Mouse (Mus musculus): ENCODE data around the gene Adam19. TPM values are rescaled to one million over a fixed set of nuclear protein-coding genes. Genes with fewer than 3 reads are reported as not detected.

Adam19 gene
- total and polyA plus RNA-seq, 3 experiments: 3.0 to 9.0 (median 4.5) TPM

DNA sequence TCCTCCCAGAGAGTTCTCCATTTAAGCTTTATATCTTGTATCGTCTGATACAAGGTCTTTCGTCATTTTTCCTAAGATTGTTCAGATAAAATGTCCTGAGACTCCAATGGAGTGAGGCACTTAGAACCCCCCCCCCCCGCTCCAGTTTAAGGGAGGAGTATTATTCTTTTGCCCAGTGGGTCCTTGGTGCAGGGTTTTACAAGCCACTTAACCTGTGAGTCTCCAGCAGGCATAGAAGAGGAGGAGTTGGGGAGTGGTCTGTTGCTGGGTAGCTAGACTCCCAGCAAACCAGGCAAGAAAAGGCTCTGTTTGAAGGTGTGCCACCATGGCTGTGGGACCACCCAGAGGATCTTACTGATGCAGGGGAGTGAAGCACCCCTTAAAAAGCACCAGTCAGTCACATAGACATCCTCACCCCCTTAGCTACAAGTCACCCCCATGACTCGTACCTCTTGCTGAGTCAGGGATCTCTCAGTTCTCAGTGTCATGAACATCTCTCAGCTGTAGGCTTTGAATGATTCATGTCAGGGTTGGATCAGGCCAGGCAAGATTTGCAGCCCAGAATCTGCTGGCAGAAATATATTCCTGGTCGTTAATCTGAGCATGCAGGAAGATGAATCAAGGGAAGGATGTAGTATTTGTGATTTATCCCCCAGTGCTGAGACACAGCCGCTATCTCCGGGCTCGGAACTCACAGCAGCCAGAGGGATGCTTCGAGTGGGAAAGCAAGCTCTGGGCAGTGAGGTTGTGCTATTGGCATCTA lies 59.8 kb downstream of the Adam19 start:
- peaks cover 3 to 37% of the 10 kb centered on the region in 2 experiments; a peak in 2 of 4 replicates for H3K4me1 ChIP-seq (ENCODE audit: control insufficient read depth in 1 of 2, insufficient read depth in 2 of 2)
- H3K9me3 ChIP-seq (replicated peaks; ENCODE audit: low read length): no peaks in the 10 kb centered on the region
- TF ChIP-seq PAX5 (IDR thresholded peaks at IDR 0.05; ENCODE audit: low read length) (no peak), NELFE (IDR thresholded peaks at IDR 0.05; ENCODE audit: low read depth, low read length) (no peak), MAX (IDR thresholded peaks at IDR 0.05; ENCODE audit: low read length) (no peak), GABPA (IDR thresholded peaks at IDR 0.05; ENCODE audit: insufficient replicate concordance, low read depth, low read length) (no peak), ZMIZ1 (IDR thresholded peaks at IDR 0.05; ENCODE audit: low read depth, low read length) (no peak), MYC (IDR thresholded peaks at IDR 0.05; ENCODE audit: low read depth, low read length) (no peak), IRF4 (IDR thresholded peaks at IDR 0.05; ENCODE audit: low read depth, low read length) (no peak), HCFC1 (IDR thresholded peaks at IDR 0.05; ENCODE audit: low read depth, low read length) (no peak), TBP (conservative IDR thresholded peaks at IDR 0.05; ENCODE audit: low read depth, low read length) (no peak), ZC3H11A (IDR thresholded peaks at IDR 0.05; ENCODE audit: low read depth, low read length) (no peak)
- no peak overlapping the region for H3K4me2 ChIP-seq (ENCODE audit: insufficient read depth, low read depth, poor library complexity, severe bottlenecking)
- H3K79me2 ChIP-seq (replicated peaks; ENCODE audit: control insufficient read depth, extremely low read depth, insufficient read depth, poor library complexity, severe bottlenecking): no peaks in the 10 kb centered on the region
- no peak for DNase-seq (ENCODE audit: extremely low read depth)
- no peak overlapping the region for H3K4me3 ChIP-seq (replicated peaks in 1 of 3; ENCODE audit: low read depth in 2 of 3, low read length in 2 of 3, poor library complexity in 1 of 3)
- no peak overlapping the region for H3K27ac ChIP-seq (ENCODE audit: insufficient read depth, low read depth)
- H3K36me3 ChIP-seq (replicated peaks in 1 of 2; ENCODE audit: control insufficient read depth in 1 of 2, insufficient read depth in 1 of 2, low read length in 1 of 2): no peaks in the 10 kb centered on the region
- in situ Hi-C loops (cut with MboI; ENCODE audit: low pct_ligation_motif_present, low pct_unique_long_range_greater_than_20kb, low sequenced_read_pairs) (no loop called here), dilution Hi-C loops (cut with MboI; ENCODE audit: extremely low pct_ligation_motif_present, extremely low pct_unique_long_range_greater_than_20kb, low sequenced_read_pairs) (no loop called here)
- H3K27me3 ChIP-seq (replicated peaks): no peaks in the 10 kb centered on the region
- H3K9ac ChIP-seq (ENCODE audit: insufficient read depth, low read depth): no peak overlapping the region

DNA sequence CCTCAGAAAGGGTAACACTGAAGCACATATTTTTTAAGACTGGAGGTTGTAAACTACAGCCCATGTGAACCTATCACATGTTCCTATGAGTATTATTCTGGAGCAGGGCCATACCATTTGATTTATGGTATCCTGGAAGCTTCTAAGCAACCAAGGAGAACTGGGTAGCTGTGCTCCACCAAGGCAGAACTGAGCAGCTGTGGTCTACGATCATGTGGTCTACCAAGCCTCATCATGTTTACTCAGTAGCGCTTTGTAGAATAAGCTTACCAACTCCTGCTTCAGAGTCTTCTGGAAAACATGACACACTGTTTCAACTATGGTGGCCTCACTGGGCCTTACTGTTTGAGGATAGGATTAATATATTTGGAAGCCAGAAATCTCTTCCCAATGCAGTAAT lies 60.7 kb downstream of the Adam19 start:
- H3K36me3 ChIP-seq (replicated peaks in 1 of 2; ENCODE audit: control insufficient read depth in 1 of 2, insufficient read depth in 1 of 2, low read length in 1 of 2): no peaks in the 10 kb centered on the region
- peaks cover 3 to 40% of the 10 kb centered on the region in 2 experiments; a peak in 2 of 4 replicates for H3K4me1 ChIP-seq (ENCODE audit: control insufficient read depth in 1 of 2, insufficient read depth in 2 of 2)
- H3K27me3 ChIP-seq (replicated peaks): no peaks in the 10 kb centered on the region
- H3K9me3 ChIP-seq (replicated peaks; ENCODE audit: low read length): no peaks in the 10 kb centered on the region
- no peaks in the 10 kb centered on the region for H3K79me2 ChIP-seq (replicated peaks; ENCODE audit: control insufficient read depth, extremely low read depth, insufficient read depth, poor library complexity, severe bottlenecking)
- peak; percentile 49 for DNase-seq (ENCODE audit: extremely low read depth)
- no peak overlapping the region for H3K27ac ChIP-seq (ENCODE audit: insufficient read depth, low read depth)
- dilution Hi-C loops (cut with MboI; ENCODE audit: extremely low pct_ligation_motif_present, extremely low pct_unique_long_range_greater_than_20kb, low sequenced_read_pairs): no loop called here
- in situ Hi-C loops (cut with MboI; ENCODE audit: low pct_ligation_motif_present, low pct_unique_long_range_greater_than_20kb, low sequenced_read_pairs): no loop called here
- H3K4me2 ChIP-seq (ENCODE audit: insufficient read depth, low read depth, poor library complexity, severe bottlenecking): no peak overlapping the region
- H3K9ac ChIP-seq (ENCODE audit: insufficient read depth, low read depth): no peak overlapping the region
- no peak overlapping the region for H3K4me3 ChIP-seq (replicated peaks in 1 of 3; ENCODE audit: low read depth in 2 of 3, low read length in 2 of 3, poor library complexity in 1 of 3)
- TF ChIP-seq ZC3H11A (IDR thresholded peaks at IDR 0.05; ENCODE audit: low read depth, low read length) (no peak), MYC (IDR thresholded peaks at IDR 0.05; ENCODE audit: low read depth, low read length) (no peak), NRF1 (IDR thresholded peaks at IDR 0.05; ENCODE audit: low read depth, low read length) (no peak), RCOR1 (conservative IDR thresholded peaks at IDR 0.05; ENCODE audit: low read depth, low read length) (no peak), PAX5 (IDR thresholded peaks at IDR 0.05; ENCODE audit: low read length) (no peak), NELFE (IDR thresholded peaks at IDR 0.05; ENCODE audit: low read depth, low read length) (no peak), ZKSCAN1 (IDR thresholded peaks at IDR 0.05; ENCODE audit: borderline replicate concordance, low read depth, low read length) (no peak), MAX (IDR thresholded peaks at IDR 0.05; ENCODE audit: low read length) (no peak), IRF4 (IDR thresholded peaks at IDR 0.05; ENCODE audit: low read depth, low read length) (peak; percentile 30; the same call in 1 of the 2 replicates), ZNF384 (IDR thresholded peaks at IDR 0.05; ENCODE audit: low read depth, low read length) (no peak), CTCF (conservative IDR thresholded peaks at IDR 0.05 in 1 of 2, IDR thresholded peaks at IDR 0.05 in 1 of 2; ENCODE audit: low read depth in 2 of 2, low read length in 2 of 2) (no peak), E2F4 (IDR thresholded peaks at IDR 0.05; ENCODE audit: insufficient replicate concordance, low read depth, low read length) (no peak), BHLHE40 (IDR thresholded peaks at IDR 0.05; ENCODE audit: low read depth, low read length) (no peak), POLR2A (IDR thresholded peaks at IDR 0.05; ENCODE audit: low read depth, low read length) (no peak), KAT2A (IDR thresholded peaks at IDR 0.05; ENCODE audit: insufficient replicate concordance, low read length) (no peak), MXI1 (IDR thresholded peaks at IDR 0.05; ENCODE audit: low read depth, low read length) (no peak), USF2 (conservative IDR thresholded peaks at IDR 0.05; ENCODE audit: low read depth, low read length) (no peak; the same call in 1 of the 2 replicates), MAFK (IDR thresholded peaks at IDR 0.05; ENCODE audit: insufficient replicate concordance, low read length) (no peak), UBTF (IDR thresholded peaks at IDR 0.05; ENCODE audit: low read depth, low read length) (no peak), ETS1 (conservative IDR thresholded peaks at IDR 0.05; ENCODE audit: low read depth, low read length) (peak; percentile 54; the same call in 1 of the 2 replicates), POLR2AphosphoS2 (IDR thresholded peaks at IDR 0.05; ENCODE audit: low read depth, low read length) (no peak), MAZ (IDR thresholded peaks at IDR 0.05; ENCODE audit: low read depth, low read length) (no peak), TBP (conservative IDR thresholded peaks at IDR 0.05; ENCODE audit: low read depth, low read length) (no peak), RAD21 (IDR thresholded peaks at IDR 0.05; ENCODE audit: low read depth, low read length) (no peak), SIN3A (IDR thresholded peaks at IDR 0.05; ENCODE audit: low read length) (no peak), ELF1 (IDR thresholded peaks at IDR 0.05; ENCODE audit: low read depth, low read length) (no peak), GABPA (IDR thresholded peaks at IDR 0.05; ENCODE audit: insufficient replicate concordance, low read depth, low read length) (no peak), CHD2 (IDR thresholded peaks at IDR 0.05; ENCODE audit: low read length) (no peak)
